Mouse (Mus musculus) urinary bladder, postnatal 10 days (tissue): ENCODE results near the gene Lcn4.

Experiments
- DNase-seq: peaks from one replicate; pipeline ENCODE4 v3.0.0; 2022; ENCODE audit warnings: low spot score

Lcn4 gene

DNA sequence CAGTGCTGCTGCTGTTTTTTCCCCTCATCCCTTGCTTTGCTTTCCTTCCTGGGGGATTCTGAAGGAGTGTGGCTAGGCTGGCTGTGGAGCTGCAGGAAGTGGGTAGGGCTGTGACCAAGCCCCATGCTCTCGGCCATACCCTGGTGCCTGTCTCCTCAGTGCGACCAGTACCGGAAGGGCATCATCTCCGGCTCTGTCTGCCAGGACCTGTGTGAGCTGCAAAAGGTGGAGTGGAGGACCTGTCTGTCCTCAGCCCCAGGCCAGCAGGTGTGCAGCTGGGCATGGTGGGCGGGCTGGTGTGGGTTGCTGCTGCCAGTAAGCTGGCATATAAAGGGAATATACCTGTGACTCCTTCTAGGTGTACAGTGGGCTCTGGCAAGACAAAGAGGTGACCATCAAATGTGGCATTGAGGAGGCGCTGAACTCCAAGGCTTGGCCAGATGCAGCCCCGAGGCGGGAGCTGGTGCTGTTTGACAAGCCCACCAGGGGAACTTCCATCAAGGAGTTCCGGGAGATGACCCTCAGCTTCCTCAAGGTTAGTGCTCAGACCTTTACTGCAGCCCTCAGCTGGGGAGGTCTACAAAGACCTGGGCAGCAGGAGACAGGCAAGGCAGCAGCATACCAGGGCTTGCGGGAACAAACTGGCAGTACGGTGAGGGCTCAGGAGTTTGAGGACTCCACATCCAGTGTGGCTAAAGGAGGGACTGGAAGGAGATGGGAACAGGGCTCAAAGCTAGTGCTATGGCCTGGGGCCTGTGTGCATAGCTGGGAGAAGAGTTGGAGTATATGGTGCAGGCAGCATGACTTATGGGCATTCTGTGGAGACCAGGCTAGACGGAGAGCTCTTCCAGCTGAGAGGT is 36.2 kb downstream of the Lcn4 start:
- no peak for DNase-seq

- DNase-seq, result no peak
Observed at GRCm38 (mm10) chr2:26633953-26634530, 37.0 kb downstream of the Lcn4 start.

DNA sequence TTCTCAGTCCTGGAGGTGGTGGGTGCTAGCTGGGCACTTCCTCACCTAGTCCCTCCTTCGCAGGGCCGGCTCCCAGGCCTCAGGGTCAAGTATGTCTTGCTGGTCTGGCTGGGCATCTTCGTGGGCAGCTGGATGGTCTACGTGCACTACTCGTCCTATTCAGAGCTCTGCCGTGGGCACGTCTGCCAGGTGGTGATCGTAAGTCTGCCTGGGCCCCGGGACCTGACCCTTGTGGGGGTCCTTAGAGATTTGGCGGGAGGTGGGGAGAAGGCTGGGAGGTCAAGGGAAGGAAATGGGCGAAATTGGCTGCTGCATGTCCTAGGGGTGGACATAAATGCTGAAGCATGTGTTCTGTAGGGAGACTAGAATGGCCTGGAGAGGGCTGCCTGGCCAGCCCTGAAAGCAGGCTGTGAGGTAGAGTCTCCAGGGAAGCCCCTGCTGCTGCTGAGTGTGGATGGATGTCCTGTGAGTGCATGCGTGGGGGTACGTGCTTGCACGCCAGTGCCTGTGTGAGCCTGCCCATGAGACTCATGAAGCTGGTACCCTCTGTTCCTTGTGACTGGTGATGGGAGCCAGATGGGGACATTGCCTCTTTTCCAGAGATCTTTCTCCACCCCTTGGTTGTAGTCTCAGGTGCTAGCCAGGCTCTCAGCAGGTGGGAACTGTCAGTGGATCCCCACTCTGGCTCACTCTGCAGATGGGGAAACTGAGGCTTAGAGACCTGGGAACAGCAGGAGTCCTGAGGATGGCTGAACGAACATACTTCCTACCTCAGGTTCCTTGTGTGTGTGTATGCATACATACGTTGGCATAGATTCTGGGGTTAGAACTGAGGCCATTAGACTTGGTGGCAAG is 38.3 kb downstream of the Lcn4 start:
- DNase-seq, result no peak

GRCm38 (mm10) chr2:26628792-26629437 is 42.2 kb downstream of the Lcn4 start:
- no peak for DNase-seq

DNA sequence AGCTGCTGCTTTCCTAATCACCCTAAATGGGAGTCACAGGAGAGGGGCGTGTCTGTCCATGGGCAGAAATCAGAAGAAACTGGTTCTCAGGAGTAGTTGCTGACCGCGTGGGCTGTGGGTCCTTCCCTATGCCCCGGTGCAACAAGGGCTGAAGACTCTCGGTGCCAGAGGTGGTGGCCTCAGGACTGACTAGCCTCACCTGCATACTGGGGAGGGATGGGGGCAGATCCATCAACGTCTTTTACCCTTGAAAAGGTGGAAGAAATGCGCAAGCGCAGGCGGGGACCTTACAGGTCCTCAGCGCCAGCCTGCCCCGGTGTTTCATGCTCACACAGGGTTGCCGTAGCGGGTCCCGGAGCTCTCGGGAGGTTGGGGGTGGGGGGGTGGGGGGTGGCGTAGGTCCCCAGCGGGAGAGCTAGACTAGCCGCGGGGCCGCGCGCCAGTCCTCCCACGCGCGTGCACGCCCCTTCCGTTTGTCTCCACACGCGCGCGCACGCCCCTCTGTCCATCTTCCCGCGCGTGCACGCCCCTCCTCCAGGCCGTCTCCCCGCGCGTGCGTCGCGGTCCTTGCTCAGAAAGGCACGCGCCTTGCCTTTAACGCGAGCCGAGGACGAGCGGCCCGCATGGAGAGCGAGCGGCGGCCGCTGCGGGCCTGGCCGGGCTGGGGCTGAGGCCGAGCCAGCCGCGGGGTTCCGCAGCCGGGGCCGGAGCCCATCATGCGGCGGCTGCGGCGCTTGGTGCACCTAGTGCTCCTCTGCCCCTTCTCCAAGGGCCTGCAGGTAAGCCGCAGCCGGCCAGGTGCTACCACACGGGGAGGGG is 43.0 kb downstream of the Lcn4 start, which contains the start of gene Fam69b:
Gene Fam69b (plus strand): TSS at position 537 of the 819 bp plus-strand sequence.
- no peak for DNase-seq

DNA sequence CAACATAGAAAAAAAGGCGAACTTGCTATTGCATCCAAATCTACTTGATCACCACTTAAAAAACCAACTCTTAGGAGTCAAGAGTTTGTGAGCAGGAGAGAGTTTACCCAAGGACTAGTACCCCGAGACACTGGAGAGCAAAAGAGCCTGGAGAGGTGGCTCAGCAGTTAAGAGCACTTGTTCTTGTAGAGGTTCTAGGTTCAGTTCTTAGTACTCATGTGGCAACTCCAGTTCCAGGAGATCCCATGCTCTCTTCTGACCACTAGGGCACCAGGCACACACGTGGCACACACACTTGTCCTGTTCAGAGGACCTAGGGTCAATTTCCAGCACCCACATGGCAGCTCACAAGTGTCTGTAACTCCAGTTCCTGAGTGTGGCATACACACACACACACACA is 45.0 kb downstream of the Lcn4 start:
- no peak for DNase-seq

DNA sequence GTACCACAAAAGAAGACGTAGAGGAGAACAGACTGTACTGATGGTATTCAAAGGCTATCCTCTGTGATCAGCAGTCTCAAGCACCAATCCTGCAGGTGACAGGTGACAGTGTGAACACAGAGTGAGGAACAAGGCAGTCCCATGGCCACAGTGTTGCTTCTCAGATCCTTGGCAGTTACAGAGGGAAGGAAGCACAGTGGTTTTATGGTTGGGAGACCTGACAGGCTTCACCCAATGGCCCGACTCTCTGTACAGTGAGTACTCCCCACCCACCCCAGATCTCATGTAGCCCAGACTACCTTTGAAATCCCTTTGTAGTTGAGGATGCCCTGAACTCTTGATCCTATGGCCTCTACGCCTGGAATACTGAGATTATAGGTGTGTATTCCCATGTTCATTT is 45.7 kb downstream of the Lcn4 start:
- DNase-seq, result no peak

DNA sequence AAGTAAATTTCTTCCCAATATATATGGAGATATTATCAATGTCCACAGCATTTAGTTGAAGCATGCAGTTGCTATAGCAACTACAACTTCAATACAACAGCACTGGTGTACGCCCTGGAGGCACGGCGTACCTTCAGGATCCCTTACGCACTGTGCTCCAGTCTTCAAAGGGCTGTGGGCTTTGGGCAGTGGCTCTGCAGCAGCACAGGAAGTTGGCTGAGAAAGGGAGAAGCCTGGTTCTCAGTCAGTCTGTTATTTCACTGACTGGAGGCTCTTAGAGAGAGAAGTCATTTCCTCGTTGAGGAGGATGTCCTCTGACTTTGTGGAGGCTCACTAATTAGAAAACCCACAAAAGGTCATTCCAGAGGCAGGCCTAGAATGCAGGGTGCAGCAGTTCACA is 48.1 kb downstream of the Lcn4 start:
- DNase-seq, result no peak

DNA sequence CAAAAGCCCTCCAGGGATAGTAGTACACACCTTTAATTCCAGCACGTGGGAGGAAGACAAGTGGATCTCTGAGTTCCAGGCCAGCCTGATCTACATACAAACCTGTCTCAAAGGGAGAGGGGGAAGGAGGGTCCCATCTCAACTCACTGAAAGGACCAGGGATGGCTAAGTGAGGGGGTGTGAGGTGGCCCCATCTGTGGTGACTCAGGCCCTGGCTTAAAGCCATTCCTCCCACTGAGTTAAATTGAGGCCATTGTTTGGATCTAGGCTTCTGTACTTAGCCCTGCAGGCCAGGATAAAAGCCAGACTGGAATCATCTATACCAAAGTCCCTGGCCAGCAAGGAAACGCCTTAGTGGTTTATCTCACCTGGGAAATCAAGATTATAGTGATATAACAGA is 49.8 kb downstream of the Lcn4 start:
- no peak for DNase-seq

DNA sequence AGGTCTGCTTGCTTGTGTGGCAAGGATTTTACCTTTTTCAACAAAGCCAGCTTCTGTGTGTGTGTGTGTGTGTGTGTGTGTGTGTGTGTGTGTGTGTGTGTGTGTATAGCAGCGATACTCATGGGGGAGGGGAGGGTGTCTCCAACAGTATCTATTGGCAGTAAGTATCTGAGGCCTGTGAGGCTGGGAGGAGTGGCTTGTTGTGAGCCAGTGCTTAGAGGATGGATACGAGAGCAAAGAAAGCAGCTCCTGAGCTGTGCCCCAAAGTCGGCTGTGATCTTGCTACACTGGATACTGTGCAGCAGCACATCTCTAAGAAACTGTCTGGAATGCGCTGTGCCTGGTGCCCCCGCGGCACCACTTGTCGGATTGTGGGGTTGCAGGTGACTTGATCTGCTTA is 53.2 kb downstream of the Lcn4 start:
- no peak for DNase-seq
